Mouse (Mus musculus): ENCODE results near the gene Lta.

Gene Lta

DNA sequence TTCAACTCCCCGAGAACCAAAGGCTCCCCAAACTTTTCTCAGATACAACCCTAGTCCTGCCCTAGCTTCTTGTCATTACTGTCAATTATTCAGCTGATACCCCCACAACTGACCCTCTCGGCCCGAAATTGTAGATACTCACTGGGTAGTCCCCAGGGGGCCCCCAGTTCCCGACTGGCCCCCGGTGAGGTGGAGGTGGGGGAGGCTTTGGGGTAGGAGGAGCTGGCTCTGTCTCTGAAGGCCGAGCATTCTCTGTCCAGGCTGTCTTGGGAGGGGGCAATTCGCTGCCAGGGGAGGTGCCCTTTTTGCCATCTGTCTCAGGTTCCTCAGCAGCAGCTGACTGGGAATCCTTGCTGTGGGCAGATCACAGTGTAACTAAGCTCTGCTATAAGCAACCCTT lies 45.5 kb downstream of the Lta start:
- DNase-seq (ENCODE audit: low read depth, low spot score) = no peak

DNA sequence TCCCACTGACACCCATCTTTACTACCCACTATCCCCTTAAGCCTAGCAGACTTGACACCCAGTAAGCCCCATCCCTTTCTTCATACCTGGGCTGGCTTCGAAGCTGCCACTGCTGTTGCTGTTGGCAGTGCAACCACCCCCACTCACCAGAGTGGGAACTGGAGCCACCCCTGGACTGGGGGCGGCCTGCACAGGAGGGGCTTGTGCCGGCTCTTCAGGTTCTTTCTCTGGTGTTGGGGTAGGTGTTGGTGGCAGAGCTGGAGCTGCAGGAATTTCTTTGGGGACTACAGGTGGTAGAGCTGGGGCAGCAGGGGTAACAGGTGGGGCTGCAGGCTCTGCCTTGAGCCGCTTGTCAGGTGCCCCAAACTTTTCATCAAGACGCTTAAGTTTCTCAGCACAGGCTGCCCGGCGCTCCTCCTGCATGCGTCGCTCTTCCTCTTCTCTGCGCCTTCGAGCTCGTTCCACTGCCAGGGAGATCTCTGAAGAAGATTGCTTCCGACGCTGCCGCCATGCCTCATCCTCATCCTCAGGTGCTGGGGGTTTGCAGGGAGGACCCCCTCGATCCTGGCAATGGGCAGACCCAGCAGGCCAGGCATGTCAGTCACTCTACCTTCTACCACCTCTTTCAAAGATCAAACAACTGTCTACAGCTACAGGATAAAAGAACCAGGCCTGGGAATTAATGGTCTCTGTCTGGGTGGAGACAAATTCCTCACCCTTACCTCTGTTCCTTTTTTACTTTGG lies 46.1 kb downstream of the Lta start:
- DNase-seq (ENCODE audit: low read depth, low spot score) = no peak

DNA sequence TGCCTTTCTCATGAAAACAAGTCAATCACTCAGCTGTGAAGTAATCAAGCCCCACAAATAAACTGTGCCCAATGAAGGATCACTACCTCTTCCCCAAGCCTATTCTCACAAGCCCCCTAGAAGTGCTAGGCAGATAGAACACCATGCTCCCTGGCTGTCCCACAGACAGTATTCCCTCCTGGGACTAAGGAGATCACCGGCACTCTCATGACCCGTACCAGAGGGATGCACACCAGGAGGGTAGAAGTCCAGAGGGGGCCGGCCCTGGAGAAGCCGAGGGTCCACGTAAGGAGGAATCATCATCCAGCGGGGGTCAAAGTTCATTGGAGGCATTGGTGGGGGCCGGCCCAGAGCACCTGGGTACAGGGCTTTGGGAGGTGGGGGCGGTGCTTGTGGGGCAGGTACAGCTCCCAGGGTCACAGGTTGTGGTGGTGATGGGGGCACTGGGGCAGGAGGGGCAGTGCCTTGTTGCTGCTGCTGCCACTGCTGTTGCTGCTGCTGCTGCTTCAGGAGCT lies 47.4 kb downstream of the Lta start:
- no peak for DNase-seq (ENCODE audit: low read depth, low spot score)

DNA sequence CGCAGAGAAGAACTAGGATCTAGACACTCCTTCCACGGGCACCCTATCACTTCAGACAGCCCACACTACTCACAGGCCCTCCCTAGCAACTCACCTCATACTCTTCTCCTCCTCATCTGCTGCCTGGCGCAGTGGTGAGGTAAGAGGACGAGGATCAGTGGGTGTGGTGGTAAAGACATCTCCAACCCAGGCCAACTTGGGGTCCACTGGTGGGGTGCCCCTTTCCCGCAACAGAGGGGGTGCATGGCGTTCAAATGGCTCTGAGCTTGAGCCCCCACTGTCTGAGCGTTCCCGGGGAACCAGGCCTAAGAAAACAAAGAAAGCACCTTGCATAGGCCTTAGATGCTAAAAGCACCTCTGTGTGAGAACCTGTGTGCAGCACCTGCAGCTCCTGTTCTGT lies 47.9 kb downstream of the Lta start:
- DNase-seq (ENCODE audit: low read depth, low spot score) = no peak

DNA sequence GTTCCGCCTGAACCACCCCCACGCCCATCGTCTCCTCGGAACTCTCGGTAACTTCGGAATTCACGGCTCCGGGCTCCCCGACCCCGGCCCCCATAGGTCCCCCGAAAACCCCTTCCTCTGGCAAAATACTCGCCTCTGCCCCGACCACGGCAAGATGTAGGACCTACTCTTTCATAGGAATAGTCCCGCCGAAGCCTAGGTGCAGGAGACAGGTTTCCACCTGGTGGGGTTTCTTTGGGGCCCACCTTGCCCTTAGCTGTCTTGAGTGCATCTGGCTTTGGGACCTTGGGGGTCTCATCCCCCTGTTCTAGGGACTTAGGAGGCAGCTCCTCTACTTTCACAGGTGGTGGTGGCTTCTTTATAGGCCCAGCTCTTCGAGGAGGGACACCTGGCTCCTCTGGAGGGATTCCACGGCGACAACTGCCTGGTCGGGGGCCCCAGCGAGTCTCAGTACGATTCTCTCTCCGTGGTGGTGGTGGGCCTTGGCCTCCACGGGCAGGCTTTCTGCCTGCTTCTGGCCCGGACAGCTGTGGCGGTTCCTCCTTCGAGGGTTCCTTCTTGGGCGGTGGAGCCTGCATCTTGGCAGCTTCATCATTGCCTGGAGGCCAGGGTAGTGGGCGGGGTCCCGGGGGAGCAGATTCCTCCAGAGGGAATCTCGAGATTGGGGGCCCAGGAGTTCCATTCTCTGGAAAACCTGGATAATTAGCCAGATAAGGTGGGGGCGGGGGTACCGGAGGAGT lies 48.5 kb downstream of the Lta start:
- no peak for DNase-seq (ENCODE audit: low read depth, low spot score)

DNA sequence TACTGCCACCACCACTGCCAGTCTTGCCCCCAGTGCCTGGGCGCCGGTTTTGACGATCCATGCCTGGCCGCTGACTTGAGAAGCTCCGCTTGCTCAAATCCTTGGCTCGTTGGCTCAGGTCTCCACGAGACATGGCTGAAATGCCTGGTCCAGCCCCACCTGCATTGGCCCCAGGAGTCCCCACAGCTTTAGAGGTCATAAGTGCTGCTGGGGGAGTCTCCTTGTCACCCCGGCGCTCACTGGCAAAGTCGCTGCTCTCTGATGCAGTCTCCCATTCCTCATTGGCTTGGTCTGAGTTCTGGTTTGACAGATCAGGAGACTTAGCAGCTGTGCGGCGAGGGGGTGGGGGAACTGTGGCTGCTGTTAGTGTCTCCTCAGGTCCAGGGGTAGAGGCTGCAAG lies 49.7 kb downstream of the Lta start:
- DNase-seq (ENCODE audit: low read depth, low spot score) = no peak

DNA sequence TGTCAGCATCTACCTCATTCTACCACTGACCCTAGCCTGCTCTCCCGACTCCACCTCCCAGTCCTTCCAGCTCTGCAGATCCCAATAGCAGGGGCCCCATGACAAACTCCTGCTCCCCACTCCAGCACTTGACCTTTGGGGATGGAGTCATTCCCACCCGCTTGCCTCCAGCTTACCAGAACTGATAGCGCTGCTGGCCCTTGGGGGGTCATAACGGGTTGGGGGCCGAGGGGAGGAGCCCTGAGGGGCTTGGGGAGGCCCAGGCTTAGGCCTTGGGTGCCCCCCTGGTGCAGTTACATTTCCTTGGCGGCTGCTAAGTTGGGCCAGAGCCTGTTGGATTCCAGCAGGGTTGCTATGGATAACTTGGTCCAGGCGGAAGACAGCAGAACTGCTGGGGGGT lies 50.5 kb downstream of the Lta start:
- no peak for DNase-seq (ENCODE audit: low read depth, low spot score)

DNA sequence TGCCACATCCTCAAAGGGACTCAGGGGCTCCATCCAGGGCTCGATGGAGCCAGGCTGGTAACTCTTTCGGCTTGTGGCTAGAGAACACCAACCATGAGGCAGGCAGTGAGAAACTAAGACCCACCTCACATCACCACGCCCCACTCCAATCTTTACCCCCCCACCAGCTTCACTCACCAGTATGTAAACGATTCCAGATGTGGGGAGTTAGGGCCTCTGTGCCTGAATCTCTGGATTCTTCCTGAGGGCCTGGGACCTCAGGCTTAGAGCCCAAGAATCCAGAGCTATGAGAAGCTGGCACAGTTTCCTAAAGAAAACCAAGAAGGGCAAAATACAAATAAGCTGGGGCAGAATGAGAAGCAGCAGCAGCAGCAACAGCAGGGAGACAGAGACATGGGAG lies 51.2 kb downstream of the Lta start:
- no peak for DNase-seq (ENCODE audit: low read depth, low spot score)
